Mouse (Mus musculus) E14TG2a.4 (cell line): ENCODE data around the gene Rasa2.
A peak's percentile ranks its signal among the peaks of the same experiment; 100 is the strongest.
"Not testable (repeated sequence)": the region's sequence is repeated elsewhere in the genome, so short reads cannot be mapped to it uniquely, and the experiment has no call there.

ENCODE experiments used
- H3K27me3 ChIP-seq: 2 replicates; pipeline ENCODE4 v1.6.1; 2014; ENCODE audit warnings: low read length, control low read depth; ENCODE audit not compliant: insufficient read depth
- H3K36me3 ChIP-seq: 2 replicates; pipeline ENCODE4 v1.6.1; 2014; ENCODE audit warnings: low read length, control low read depth; ENCODE audit not compliant: insufficient read depth
- H3K4me1 ChIP-seq: replicated peaks from 2 replicates; pipeline ENCODE4 v1.6.1; 2014; ENCODE audit warnings: low read depth, low read length, control low read depth
- H3K4me3 ChIP-seq: replicated peaks from 2 replicates; pipeline ENCODE4 v1.5.1; 2014; ENCODE audit warnings: mild to moderate bottlenecking, low read length
- H3K9me3 ChIP-seq: 2 replicates; pipeline ENCODE4 v1.6.1; 2014; ENCODE audit warnings: low read length, control low read depth
- CTCF ChIP-seq: conservative IDR thresholded peaks from 2 replicates; pipeline ENCODE4 v1.5.1; 2014; ENCODE audit warnings: low read length
- NANOG ChIP-seq: IDR thresholded peaks from 2 replicates; pipeline ENCODE4 v1.6.1; 2014; ENCODE audit warnings: borderline replicate concordance, low read length, mixed read lengths
- POU5F1 ChIP-seq: IDR thresholded peaks from 2 replicates; pipeline ENCODE4 v1.6.1; 2014; ENCODE audit warnings: low read length, borderline replicate concordance

Gene Rasa2

GRCm38 (mm10) chr9:96521574-96521973 lies 109.8 kb downstream of the Rasa2 start:
- not testable (repeated sequence) for H3K4me3 ChIP-seq, H3K9me3 ChIP-seq, H3K36me3 ChIP-seq
- peak; percentile 27 for TF ChIP-seq CTCF
- Histone ChIP-seq H3K4me1 (peaks cover 63% of the 10 kb centered on the region), H3K27me3 (peaks cover 14% of the 10 kb centered on the region)

DNA sequence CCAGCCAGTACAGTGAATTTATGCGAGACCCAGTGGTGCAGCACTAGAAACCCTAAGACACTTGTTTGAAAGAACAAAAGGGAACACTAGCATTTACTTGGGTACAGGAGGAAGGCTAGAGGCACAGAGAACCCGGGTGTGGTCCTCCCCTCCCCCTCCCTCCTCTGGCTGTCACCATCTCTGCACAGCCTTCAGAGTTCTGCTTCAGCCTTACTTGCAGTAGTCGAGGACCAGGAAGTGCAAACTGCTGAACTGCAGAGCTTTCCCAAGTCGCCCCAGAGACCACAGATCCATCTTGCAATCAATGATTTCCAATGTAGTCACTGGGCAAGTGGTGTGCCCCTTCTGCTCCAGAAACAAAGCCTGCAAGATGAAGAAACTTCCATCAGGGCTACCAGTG lies 114.0 kb downstream of the Rasa2 start:
- no peaks in the 10 kb centered on the region for H3K27me3 ChIP-seq
- TF ChIP-seq POU5F1, result no peak
- no peak for TF ChIP-seq CTCF
- no peak for TF ChIP-seq NANOG
- no peak overlapping the region for H3K4me3 ChIP-seq
- H3K4me1 ChIP-seq, result peaks cover 49% of the 10 kb centered on the region
- H3K9me3 ChIP-seq, result no peaks in the 10 kb centered on the region
- no peaks in the 10 kb centered on the region for H3K36me3 ChIP-seq

DNA sequence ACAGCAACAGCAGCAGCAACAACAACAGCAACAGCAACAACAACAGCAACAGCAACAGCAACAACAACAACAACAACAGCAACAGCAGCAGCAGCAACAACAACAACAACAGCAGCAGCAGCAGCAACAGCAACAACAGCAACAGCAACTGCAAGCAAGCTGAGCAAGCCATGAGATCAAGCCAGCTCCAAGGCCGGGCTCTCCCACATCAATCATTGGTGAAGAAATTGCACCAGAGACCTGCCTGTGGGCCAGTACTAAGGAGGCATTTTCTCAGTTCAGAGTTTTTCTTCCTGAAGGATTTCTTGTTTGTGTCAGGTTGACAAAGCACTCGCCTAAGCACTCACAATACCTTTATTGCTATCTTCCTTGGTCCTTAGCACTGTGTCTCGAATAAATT lies 114.6 kb downstream of the Rasa2 start:
- H3K27me3 ChIP-seq, result no peaks in the 10 kb centered on the region
- TF ChIP-seq CTCF, result no peak
- TF ChIP-seq POU5F1, result no peak
- TF ChIP-seq NANOG, result no peak
- peaks cover 42% of the 10 kb centered on the region for H3K4me1 ChIP-seq
- no peaks in the 10 kb centered on the region for H3K36me3 ChIP-seq
- no peaks in the 10 kb centered on the region for H3K9me3 ChIP-seq
- no peak overlapping the region for H3K4me3 ChIP-seq

GRCm38 (mm10) chr9:96515737-96516136 lies 115.7 kb downstream of the Rasa2 start:
- H3K36me3 ChIP-seq, result no peaks in the 10 kb centered on the region
- H3K9me3 ChIP-seq, result no peaks in the 10 kb centered on the region
- TF ChIP-seq CTCF (no peak), POU5F1 (no peak)
- no peak overlapping the region for H3K4me3 ChIP-seq
- H3K4me1 ChIP-seq, result peaks cover 35% of the 10 kb centered on the region
- no peaks in the 10 kb centered on the region for H3K27me3 ChIP-seq

- no peaks in the 10 kb centered on the region for H3K27me3 ChIP-seq
- no peaks in the 10 kb centered on the region for H3K9me3 ChIP-seq
- TF ChIP-seq NANOG (no peak), POU5F1 (no peak), CTCF (no peak)
- peaks cover 31% of the 10 kb centered on the region for H3K4me1 ChIP-seq
- no peak overlapping the region for H3K4me3 ChIP-seq
- H3K36me3 ChIP-seq, result no peaks in the 10 kb centered on the region
Observed at GRCm38 (mm10) chr9:96514278-96514677, 117.1 kb downstream of the Rasa2 start.

DNA sequence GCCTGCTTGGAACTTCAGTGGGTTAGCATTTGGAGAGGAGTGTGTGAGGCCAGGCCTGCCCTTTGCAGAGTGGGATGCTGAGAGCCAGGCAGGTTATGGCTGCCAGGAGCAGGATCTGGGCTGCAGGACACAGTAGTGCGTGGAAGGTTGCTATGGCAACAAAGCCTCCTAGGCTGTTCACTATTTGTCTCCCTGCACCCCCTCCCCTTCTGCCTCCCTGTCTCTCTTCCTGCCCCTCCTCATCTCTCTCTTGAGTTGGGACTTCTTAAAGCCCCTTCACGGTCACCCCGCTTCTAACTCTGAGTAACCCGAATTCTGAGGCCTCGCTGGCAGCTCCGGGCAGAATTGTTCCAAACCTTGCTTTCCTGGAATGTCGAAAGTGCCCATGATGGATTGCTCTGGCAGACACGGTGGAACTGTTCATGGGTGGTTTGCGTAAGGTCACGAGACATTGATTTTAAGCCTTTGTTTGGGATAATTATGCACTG lies 125.4 kb downstream of the Rasa2 start:
- 0 out of 2 replicates have a peak overlapping the region, but pooled peaks have one; percentile 13 for H3K4me3 ChIP-seq
- H3K27me3 ChIP-seq, result no peaks in the 10 kb centered on the region
- H3K4me1 ChIP-seq, result peaks cover 24% of the 10 kb centered on the region
- TF ChIP-seq NANOG, result no peak
- TF ChIP-seq CTCF, result no peak
- no peak for TF ChIP-seq POU5F1
- H3K9me3 ChIP-seq, result no peaks in the 10 kb centered on the region
- H3K36me3 ChIP-seq, result no peaks in the 10 kb centered on the region

- H3K27me3 ChIP-seq, result no peaks in the 10 kb centered on the region
- no peak for TF ChIP-seq CTCF
- TF ChIP-seq NANOG, result no peak
- TF ChIP-seq POU5F1, result no peak
- no peak overlapping the region for H3K4me3 ChIP-seq
- H3K4me1 ChIP-seq, result peaks cover 26% of the 10 kb centered on the region
- no peaks in the 10 kb centered on the region for H3K9me3 ChIP-seq
- H3K36me3 ChIP-seq, result no peaks in the 10 kb centered on the region
Observed at GRCm38 (mm10) chr9:96505156-96505555, 126.3 kb downstream of the Rasa2 start.

DNA sequence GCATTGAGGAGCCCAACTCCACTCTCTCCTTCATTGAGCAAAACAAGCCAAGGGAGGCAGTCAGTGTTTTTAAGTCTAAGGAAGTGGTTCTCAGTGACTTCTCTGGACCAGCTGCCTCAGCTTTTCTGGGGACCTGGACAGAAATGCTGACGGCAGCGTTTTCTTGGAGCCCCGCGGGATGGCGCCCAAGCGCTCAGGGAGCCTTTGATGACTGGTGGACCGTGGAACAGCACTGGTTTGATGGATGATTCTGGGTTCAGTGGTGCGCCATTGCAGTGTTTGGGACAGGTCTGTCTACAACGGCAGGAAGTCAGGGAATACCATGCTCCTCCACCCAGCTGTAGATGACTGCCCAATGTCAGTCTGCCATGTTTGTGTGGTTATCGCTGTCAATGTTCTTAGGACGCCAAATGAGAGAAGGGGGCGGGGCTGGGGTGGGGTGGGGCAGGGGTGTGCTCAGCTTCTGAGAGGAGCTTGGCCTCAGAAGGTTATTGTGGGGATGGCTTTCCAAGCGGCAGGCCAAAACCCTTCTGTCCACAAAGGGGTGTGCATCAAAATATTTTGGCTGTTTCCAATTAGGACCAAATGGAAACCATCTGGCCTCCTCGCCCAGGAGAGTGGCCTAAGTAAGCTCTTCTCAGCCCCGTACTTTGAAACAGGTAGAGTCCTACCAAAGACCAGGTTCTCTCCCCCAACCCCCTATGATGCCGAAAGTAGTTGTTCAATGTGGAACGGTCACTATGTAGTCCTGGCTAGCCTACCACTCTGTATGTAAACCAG lies 127.1 kb downstream of the Rasa2 start:
- Histone ChIP-seq H3K9me3 (peaks cover under 1% of the 10 kb centered on the region; the same call in 1 of the 2 replicates), H3K4me3 (peak overlapping the region; percentile 58), H3K4me1 (peaks cover 26% of the 10 kb centered on the region), H3K36me3 (no peaks in the 10 kb centered on the region), H3K27me3 (no peaks in the 10 kb centered on the region)
- no peak for TF ChIP-seq CTCF
- no peak for TF ChIP-seq POU5F1
- TF ChIP-seq NANOG, result no peak

- no peaks in the 10 kb centered on the region for H3K36me3 ChIP-seq
- H3K4me3 ChIP-seq, result no peak overlapping the region
- TF ChIP-seq CTCF, result no peak
- no peak for TF ChIP-seq NANOG
- no peak for TF ChIP-seq POU5F1
- no peaks in the 10 kb centered on the region for H3K27me3 ChIP-seq
- H3K9me3 ChIP-seq, result peaks cover 8% of the 10 kb centered on the region; the same call in 1 of the 2 replicates
- peaks cover 26% of the 10 kb centered on the region for H3K4me1 ChIP-seq
Observed at GRCm38 (mm10) chr9:96502856-96503610, 128.4 kb downstream of the Rasa2 start.
